Mouse (Mus musculus): ENCODE data around the gene Ffar2. TPM values are rescaled to one million over a fixed set of nuclear protein-coding genes. Genes with fewer than 3 reads are reported as not detected.
A peak's percentile ranks its signal among the peaks of the same experiment; 100 is the strongest.

Gene Ffar2
- not detected in 2 replicates for polyA plus RNA-seq (2016; fragmentation: Nextera tagmentation; extraction: Ambion mirVana)

- peaks cover 6% of the 10 kb centered on the region; the same call in 1 of the 2 replicates for H3K4me1 ChIP-seq
- no peaks in the 10 kb centered on the region for H3K27me3 ChIP-seq (ENCODE audit: low read depth, poor library complexity, severe bottlenecking)
- no peak for DNase-seq (ENCODE audit: low spot score)
- H3K9me3 ChIP-seq (replicated peaks), result no peaks in the 10 kb centered on the region
- no peak within 1 kb of the TSS for H3K27ac ChIP-seq
- 93% methylated on average over 18 of the region's 18 CpGs for WGBS
- H3K36me3 ChIP-seq, result no peaks in the 10 kb centered on the region
- H3K4me3 ChIP-seq, result no peak within 1 kb of the TSS
Measured at GRCm38 (mm10) chr7:30823675-30824074, at the start of gene Ffar2. Ffar2 (minus strand) TSS chr7:30823775.

GRCm38 (mm10) chr7:30873083-30873482, 49.5 kb upstream of the Ffar2 start:
- Histone ChIP-seq H3K9me3 (replicated peaks) (no peaks in the 10 kb centered on the region), H3K4me3 (no peak overlapping the region), H3K27ac (no peak overlapping the region), H3K27me3 (ENCODE audit: low read depth, poor library complexity, severe bottlenecking) (peaks cover 9% of the 10 kb centered on the region), H3K36me3 (no peaks in the 10 kb centered on the region), H3K4me1 (peaks cover 5% of the 10 kb centered on the region)
- WGBS, result 26% methylated on average over 15 of the region's 15 CpGs
- peak; percentile 77 for DNase-seq (ENCODE audit: low spot score)

- Histone ChIP-seq H3K4me1 (peaks cover 11% of the 10 kb centered on the region; the same call in 1 of the 2 replicates), H3K27me3 (ENCODE audit: low read depth, poor library complexity, severe bottlenecking) (no peaks in the 10 kb centered on the region), H3K27ac (no peak overlapping the region), H3K4me3 (no peak overlapping the region), H3K9me3 (replicated peaks) (no peaks in the 10 kb centered on the region), H3K36me3 (no peaks in the 10 kb centered on the region)
- 83% methylated on average over 8 of the region's 8 CpGs for WGBS
- no peak for DNase-seq (ENCODE audit: low spot score)
Measured at GRCm38 (mm10) chr7:30863386-30863785, 39.8 kb upstream of the Ffar2 start.

- no peak within 1 kb of the TSS for H3K4me3 ChIP-seq
- peaks cover 11% of the 10 kb centered on the region; the same call in 1 of the 2 replicates for H3K4me1 ChIP-seq
- H3K36me3 ChIP-seq, result no peaks in the 10 kb centered on the region
- DNase-seq (ENCODE audit: low spot score), result no peak
- H3K27me3 ChIP-seq (ENCODE audit: low read depth, poor library complexity, severe bottlenecking), result no peaks in the 10 kb centered on the region
- WGBS, result 90% methylated on average over 12 of the region's 12 CpGs
- H3K27ac ChIP-seq, result peak within 1 kb of the TSS; percentile 58
- H3K9me3 ChIP-seq (replicated peaks), result no peaks in the 10 kb centered on the region
Measured at GRCm38 (mm10) chr7:30861464-30861863, 37.9 kb upstream of the Ffar2 start, which contains the start of gene Ffar1. Ffar1 (minus strand) TSS chr7:30861564.

GRCm38 (mm10) chr7:30859635-30860402, 36.2 kb upstream of the Ffar2 start:
- peak overlapping the region; percentile 58 for H3K27ac ChIP-seq
- no peaks in the 10 kb centered on the region for H3K9me3 ChIP-seq (replicated peaks)
- peaks cover 11% of the 10 kb centered on the region; the same call in 1 of the 2 replicates for H3K4me1 ChIP-seq
- WGBS, result 13% methylated on average over 15 of the region's 16 CpGs
- H3K4me3 ChIP-seq, result peak overlapping the region; percentile 36
- H3K27me3 ChIP-seq (ENCODE audit: low read depth, poor library complexity, severe bottlenecking), result peaks cover under 1% of the 10 kb centered on the region; the same call in 1 of the 2 replicates
- DNase-seq (ENCODE audit: low spot score), result peak; percentile 74
- no peaks in the 10 kb centered on the region for H3K36me3 ChIP-seq

- Histone ChIP-seq H3K27me3 (ENCODE audit: low read depth, poor library complexity, severe bottlenecking) (peaks cover 4% of the 10 kb centered on the region; the same call in 1 of the 2 replicates), H3K36me3 (no peaks in the 10 kb centered on the region), H3K27ac (no peak overlapping the region), H3K4me1 (peaks cover 11% of the 10 kb centered on the region; the same call in 1 of the 2 replicates), H3K9me3 (replicated peaks) (no peaks in the 10 kb centered on the region), H3K4me3 (peak overlapping the region; percentile 36; the same call in 1 of the 2 replicates)
- DNase-seq (ENCODE audit: low spot score), result peak; percentile 80
Measured at GRCm38 (mm10) chr7:30859290-30859634, 35.7 kb upstream of the Ffar2 start.

GRCm38 (mm10) chr7:30857746-30858145, 34.2 kb upstream of the Ffar2 start:
- H3K27ac ChIP-seq, result no peak overlapping the region
- 79% methylated on average over 1 of the region's 1 CpGs for WGBS
- DNase-seq (ENCODE audit: low spot score), result no peak
- no peaks in the 10 kb centered on the region for H3K36me3 ChIP-seq
- H3K27me3 ChIP-seq (ENCODE audit: low read depth, poor library complexity, severe bottlenecking), result peaks cover 4% of the 10 kb centered on the region; the same call in 1 of the 2 replicates
- no peak overlapping the region for H3K4me3 ChIP-seq
- H3K9me3 ChIP-seq (replicated peaks), result no peaks in the 10 kb centered on the region
- H3K4me1 ChIP-seq, result peaks cover 11% of the 10 kb centered on the region; the same call in 1 of the 2 replicates

- no peak for DNase-seq (ENCODE audit: low spot score)
- no peaks in the 10 kb centered on the region for H3K36me3 ChIP-seq
- H3K4me1 ChIP-seq, result peaks cover 11% of the 10 kb centered on the region; the same call in 1 of the 2 replicates
- no peaks in the 10 kb centered on the region for H3K9me3 ChIP-seq (replicated peaks)
- 89% methylated on average over 6 of the region's 6 CpGs for WGBS
- no peak within 1 kb of the TSS for H3K27ac ChIP-seq
- H3K27me3 ChIP-seq (ENCODE audit: low read depth, poor library complexity, severe bottlenecking), result peaks cover 4% of the 10 kb centered on the region; the same call in 1 of the 2 replicates
- H3K4me3 ChIP-seq, result no peak within 1 kb of the TSS
Measured at GRCm38 (mm10) chr7:30856078-30856477, 32.5 kb upstream of the Ffar2 start, which contains the start of gene Ffar3. Ffar3 (minus strand) TSS chr7:30856178.

GRCm38 (mm10) chr7:30851421-30851820, 27.8 kb upstream of the Ffar2 start:
- Histone ChIP-seq H3K9me3 (replicated peaks) (no peaks in the 10 kb centered on the region), H3K27me3 (ENCODE audit: low read depth, poor library complexity, severe bottlenecking) (peaks cover 4% of the 10 kb centered on the region; the same call in 1 of the 2 replicates), H3K27ac (no peak overlapping the region), H3K4me1 (no peaks in the 10 kb centered on the region), H3K36me3 (no peaks in the 10 kb centered on the region), H3K4me3 (no peak overlapping the region)
- 86% methylated on average over 1 of the region's 1 CpGs for WGBS
- DNase-seq (ENCODE audit: low spot score), result no peak

GRCm38 (mm10) chr7:30847934-30848333, 24.4 kb upstream of the Ffar2 start:
- H3K36me3 ChIP-seq, result no peaks in the 10 kb centered on the region
- WGBS, result 90% methylated on average over 6 of the region's 6 CpGs
- H3K9me3 ChIP-seq (replicated peaks), result no peaks in the 10 kb centered on the region
- H3K4me3 ChIP-seq, result no peak overlapping the region
- DNase-seq (ENCODE audit: low spot score), result no peak
- peaks cover 18% of the 10 kb centered on the region for H3K4me1 ChIP-seq
- H3K27me3 ChIP-seq (ENCODE audit: low read depth, poor library complexity, severe bottlenecking), result no peaks in the 10 kb centered on the region
- H3K27ac ChIP-seq, result no peak overlapping the region

- H3K27me3 ChIP-seq (ENCODE audit: low read depth, poor library complexity, severe bottlenecking), result no peaks in the 10 kb centered on the region
- 85% methylated on average over 5 of the region's 5 CpGs for WGBS
- DNase-seq (ENCODE audit: low spot score), result no peak
- H3K4me1 ChIP-seq, result peaks cover 18% of the 10 kb centered on the region
- H3K4me3 ChIP-seq, result no peak overlapping the region
- no peak overlapping the region for H3K27ac ChIP-seq
- no peaks in the 10 kb centered on the region for H3K9me3 ChIP-seq (replicated peaks)
- no peaks in the 10 kb centered on the region for H3K36me3 ChIP-seq
Measured at GRCm38 (mm10) chr7:30847386-30847785, 23.8 kb upstream of the Ffar2 start.

- Histone ChIP-seq H3K36me3 (no peaks in the 10 kb centered on the region), H3K27me3 (ENCODE audit: low read depth, poor library complexity, severe bottlenecking) (no peaks in the 10 kb centered on the region), H3K9me3 (replicated peaks) (no peaks in the 10 kb centered on the region), H3K4me3 (no peak overlapping the region), H3K27ac (no peak overlapping the region), H3K4me1 (peaks cover 18% of the 10 kb centered on the region)
- DNase-seq (ENCODE audit: low spot score), result no peak
- 72% methylated on average over 2 of the region's 2 CpGs for WGBS
Measured at GRCm38 (mm10) chr7:30846505-30847053, 23.0 kb upstream of the Ffar2 start.

GRCm38 (mm10) chr7:30844676-30845297, 21.2 kb upstream of the Ffar2 start:
- H3K4me1 ChIP-seq, result peaks cover 18% of the 10 kb centered on the region
- no peaks in the 10 kb centered on the region for H3K27me3 ChIP-seq (ENCODE audit: low read depth, poor library complexity, severe bottlenecking)
- no peak for DNase-seq (ENCODE audit: low spot score)
- H3K4me3 ChIP-seq, result no peak overlapping the region
- H3K27ac ChIP-seq, result no peak overlapping the region
- WGBS, result 22% methylated on average over 7 of the region's 7 CpGs
- no peaks in the 10 kb centered on the region for H3K36me3 ChIP-seq
- H3K9me3 ChIP-seq (replicated peaks), result no peaks in the 10 kb centered on the region

All from limb, embryonic 10.5 days (tissue).